Mouse (Mus musculus): ENCODE measurements around the gene Dirc2. TPM values are rescaled to one million over a fixed set of nuclear protein-coding genes. Genes with fewer than 3 reads are reported as not detected.

The Dirc2 gene
- polyA plus RNA-seq, 1 experiment, result 0.97 TPM

DNA sequence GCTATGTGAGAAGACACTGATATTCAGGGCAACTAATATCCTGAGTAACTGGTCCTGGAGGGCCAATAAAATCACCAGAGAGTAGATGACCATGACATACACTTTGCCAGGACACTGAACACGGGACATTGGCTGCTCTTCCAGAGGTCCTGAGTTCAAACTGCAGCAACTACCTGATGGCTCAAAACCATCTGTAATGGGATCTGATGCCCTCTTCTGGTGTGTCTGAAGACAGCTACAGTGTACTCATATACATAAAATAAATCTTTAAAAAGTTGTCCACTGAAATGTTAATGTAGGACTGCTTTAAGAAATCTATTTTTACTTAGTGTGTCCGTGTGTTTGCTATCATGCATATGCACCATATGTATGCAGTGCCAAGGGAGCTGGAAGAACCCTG is 42.6 kb downstream of the Dirc2 start:
- no peak for TF ChIP-seq GATA1 (IDR thresholded peaks at IDR 0.05; ENCODE audit: borderline replicate concordance, low read length)
- TF ChIP-seq FLI1 (IDR thresholded peaks at IDR 0.05; ENCODE audit: low read length), result no peak
- Histone ChIP-seq H3K9me3 (no peaks in the 10 kb centered on the region), H3K4me1 (no peaks in the 10 kb centered on the region)

DNA sequence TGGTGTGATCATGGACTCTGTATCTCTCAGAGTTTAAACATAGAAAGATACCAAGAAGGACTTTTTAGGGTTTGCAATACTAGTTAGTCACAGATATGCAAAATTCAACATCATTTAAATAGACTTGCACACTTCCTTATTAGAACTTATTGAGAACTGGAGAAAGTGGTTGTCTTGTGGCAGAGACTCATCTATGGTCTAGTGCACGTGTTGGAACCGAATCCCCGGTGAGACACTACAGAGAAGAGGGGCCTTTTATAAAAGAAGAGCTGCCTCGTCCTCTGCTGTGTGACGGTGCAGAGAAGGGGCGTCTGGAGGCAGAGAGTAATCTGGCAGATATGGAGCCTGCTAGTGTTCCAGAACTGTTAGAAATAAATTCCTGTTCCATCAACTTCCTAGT is 44.6 kb downstream of the Dirc2 start:
- no peak for TF ChIP-seq FLI1 (IDR thresholded peaks at IDR 0.05; ENCODE audit: low read length)
- no peak for TF ChIP-seq GATA1 (IDR thresholded peaks at IDR 0.05; ENCODE audit: borderline replicate concordance, low read length)
- Histone ChIP-seq H3K36me3 (replicated peaks; ENCODE audit: low read length) (no peaks in the 10 kb centered on the region), H3K4me1 (no peaks in the 10 kb centered on the region), H3K4me3 (replicated peaks) (no peak overlapping the region), H3K9me3 (no peaks in the 10 kb centered on the region), H3K27me3 (replicated peaks) (peaks cover 2% of the 10 kb centered on the region)

More for the DNA sequence above, 42.6 kb downstream of the Dirc2 start:
- Histone ChIP-seq H3K36me3 (replicated peaks; ENCODE audit: low read length) (no peaks in the 10 kb centered on the region), H3K27me3 (replicated peaks) (peaks cover 2% of the 10 kb centered on the region), H3K4me3 (replicated peaks) (no peak overlapping the region)

DNA sequence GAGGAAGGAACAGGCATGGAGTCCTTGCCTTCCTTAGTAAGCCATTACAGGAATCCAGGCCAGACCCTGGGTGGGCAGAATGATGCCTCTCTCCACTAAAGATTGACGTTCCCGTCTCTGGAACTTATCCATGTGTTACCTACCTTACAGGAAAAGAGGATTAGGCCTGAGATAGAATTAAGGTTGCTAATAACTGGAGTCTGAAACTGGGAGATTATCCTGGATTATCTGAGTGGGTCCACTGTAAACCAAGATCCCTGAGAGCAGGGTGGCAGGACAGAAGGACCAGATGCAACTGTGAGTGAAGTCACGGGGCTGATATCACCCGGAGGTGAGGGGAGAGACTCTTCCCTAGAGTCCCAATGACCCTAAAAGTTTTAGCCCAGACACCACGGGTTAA is 51.4 kb downstream of the Dirc2 start:
- TF ChIP-seq FLI1 (IDR thresholded peaks at IDR 0.05; ENCODE audit: low read length) (no peak), GATA1 (IDR thresholded peaks at IDR 0.05; ENCODE audit: borderline replicate concordance, low read length) (no peak)
- Histone ChIP-seq H3K4me3 (replicated peaks) (no peak overlapping the region), H3K27me3 (replicated peaks) (peaks cover 1% of the 10 kb centered on the region), H3K9me3 (peaks cover 6% of the 10 kb centered on the region), H3K4me1 (no peaks in the 10 kb centered on the region), H3K36me3 (replicated peaks; ENCODE audit: low read length) (no peaks in the 10 kb centered on the region)

DNA sequence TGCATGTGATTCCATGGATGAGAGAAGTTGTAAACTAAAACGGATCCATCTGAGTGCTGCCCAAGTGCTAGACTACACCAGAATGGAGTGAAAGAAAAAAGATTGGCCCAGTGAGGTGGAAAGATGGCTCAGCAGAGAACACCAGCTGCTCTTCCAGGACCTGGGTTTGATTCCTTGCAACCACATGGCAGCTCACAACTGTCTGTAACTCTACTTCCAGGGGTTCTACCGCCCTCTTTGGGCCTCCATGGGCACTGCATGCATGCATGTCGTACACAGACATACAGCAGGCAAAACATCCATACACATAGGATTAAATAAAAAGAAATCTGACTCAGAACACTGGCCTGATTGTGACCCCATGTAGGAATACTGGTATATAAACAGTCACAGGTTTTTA is 52.9 kb downstream of the Dirc2 start:
- peaks cover 6% of the 10 kb centered on the region for H3K9me3 ChIP-seq
- peaks cover 1% of the 10 kb centered on the region for H3K27me3 ChIP-seq (replicated peaks)
- TF ChIP-seq GATA1 (IDR thresholded peaks at IDR 0.05; ENCODE audit: borderline replicate concordance, low read length) (no peak), FLI1 (IDR thresholded peaks at IDR 0.05; ENCODE audit: low read length) (no peak)
- H3K4me1 ChIP-seq, result no peaks in the 10 kb centered on the region
- H3K36me3 ChIP-seq (replicated peaks; ENCODE audit: low read length), result no peaks in the 10 kb centered on the region
- H3K4me3 ChIP-seq (replicated peaks), result no peak overlapping the region

DNA sequence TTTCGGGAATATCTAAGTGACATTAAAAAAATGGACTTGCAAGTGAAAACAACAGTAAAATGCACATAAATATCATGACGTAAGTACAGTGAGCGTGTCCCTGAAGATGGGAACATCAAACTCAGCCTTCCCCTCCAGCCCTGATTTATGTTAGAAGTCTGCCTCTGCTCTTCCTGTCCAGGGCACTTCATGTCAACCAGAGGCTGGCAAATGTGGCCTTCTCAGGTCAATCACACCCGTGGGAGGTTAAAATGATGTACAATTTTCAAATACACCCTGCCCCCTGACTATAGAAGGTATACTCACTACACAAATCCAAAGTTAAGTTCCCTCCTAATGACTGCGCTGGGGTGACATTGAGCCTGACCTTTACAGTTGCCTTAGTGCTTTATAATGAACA is 53.4 kb downstream of the Dirc2 start:
- Histone ChIP-seq H3K9me3 (peaks cover 6% of the 10 kb centered on the region), H3K4me1 (no peaks in the 10 kb centered on the region), H3K36me3 (replicated peaks; ENCODE audit: low read length) (no peaks in the 10 kb centered on the region), H3K27me3 (replicated peaks) (peaks cover 1% of the 10 kb centered on the region), H3K4me3 (replicated peaks) (no peak overlapping the region)
- TF ChIP-seq FLI1 (IDR thresholded peaks at IDR 0.05; ENCODE audit: low read length) (no peak), GATA1 (IDR thresholded peaks at IDR 0.05; ENCODE audit: borderline replicate concordance, low read length) (no peak)

DNA sequence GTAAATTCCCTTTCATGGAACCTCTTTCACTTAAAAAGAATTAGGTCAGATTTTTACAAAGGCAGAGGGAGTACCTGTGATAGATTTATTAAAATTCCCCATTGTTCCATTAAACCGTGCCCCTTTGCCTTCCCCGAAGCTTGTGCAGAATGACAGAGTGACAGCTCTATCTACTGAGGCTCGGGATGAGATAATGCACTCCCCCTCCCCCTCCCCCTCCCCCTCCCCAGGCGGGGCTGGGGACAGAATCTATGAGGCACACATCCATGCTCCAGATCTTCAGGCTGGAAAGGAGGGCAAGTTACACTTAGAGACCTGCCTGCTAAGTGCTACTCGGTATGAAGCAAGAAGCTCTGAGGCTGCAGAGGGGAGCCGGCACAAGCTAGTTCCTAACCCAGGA is 53.8 kb downstream of the Dirc2 start:
- H3K4me3 ChIP-seq (replicated peaks), result no peak overlapping the region
- peaks cover 1% of the 10 kb centered on the region for H3K27me3 ChIP-seq (replicated peaks)
- H3K36me3 ChIP-seq (replicated peaks; ENCODE audit: low read length), result no peaks in the 10 kb centered on the region
- no peaks in the 10 kb centered on the region for H3K4me1 ChIP-seq
- H3K9me3 ChIP-seq, result peaks cover 6% of the 10 kb centered on the region
- TF ChIP-seq GATA1 (IDR thresholded peaks at IDR 0.05; ENCODE audit: borderline replicate concordance, low read length) (no peak), FLI1 (IDR thresholded peaks at IDR 0.05; ENCODE audit: low read length) (no peak)

DNA sequence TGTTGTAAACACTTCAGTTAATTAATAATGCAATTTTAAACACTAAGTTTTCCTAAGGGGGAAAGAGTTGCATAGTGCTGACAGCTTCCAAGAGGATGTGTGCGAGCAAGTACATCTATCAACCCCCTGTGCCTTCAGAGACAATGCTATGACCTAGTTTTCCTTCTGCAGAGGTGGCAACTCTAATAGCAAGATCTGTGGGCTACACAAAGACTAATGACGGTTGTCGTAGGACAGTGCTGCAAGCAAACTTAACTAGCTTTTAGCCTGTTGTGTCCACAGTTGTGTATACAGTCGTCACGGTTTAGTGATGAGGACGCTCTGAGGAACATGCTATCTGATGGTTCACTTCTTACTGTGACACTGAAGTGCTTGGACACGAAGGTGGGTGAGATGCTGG is 54.5 kb downstream of the Dirc2 start:
- no peaks in the 10 kb centered on the region for H3K36me3 ChIP-seq (replicated peaks; ENCODE audit: low read length)
- no peaks in the 10 kb centered on the region for H3K4me1 ChIP-seq
- H3K9me3 ChIP-seq, result peaks cover 6% of the 10 kb centered on the region
- peaks cover 1% of the 10 kb centered on the region for H3K27me3 ChIP-seq (replicated peaks)
- TF ChIP-seq FLI1 (IDR thresholded peaks at IDR 0.05; ENCODE audit: low read length) (no peak), GATA1 (IDR thresholded peaks at IDR 0.05; ENCODE audit: borderline replicate concordance, low read length) (no peak)
- no peak overlapping the region for H3K4me3 ChIP-seq (replicated peaks)

DNA sequence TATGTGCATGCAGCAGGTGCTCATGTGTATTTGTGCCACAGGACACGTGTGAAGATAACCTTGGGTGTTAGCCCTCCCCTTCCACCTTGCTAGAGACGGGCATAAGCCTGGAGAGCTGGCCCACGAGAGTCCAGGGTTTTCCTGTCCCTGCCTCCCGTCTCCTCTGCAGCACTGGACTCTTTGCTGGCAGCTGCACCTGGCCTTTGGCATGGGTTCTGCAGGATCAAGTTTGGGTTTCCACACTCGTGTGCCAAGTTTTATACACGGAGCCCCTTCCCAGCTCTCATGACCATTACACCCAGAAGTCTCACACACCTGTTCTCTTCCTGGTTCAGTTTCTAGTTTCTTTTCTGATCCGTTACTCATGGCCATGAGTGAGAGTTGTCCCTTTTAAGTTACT is 55.5 kb downstream of the Dirc2 start:
- no peaks in the 10 kb centered on the region for H3K36me3 ChIP-seq (replicated peaks; ENCODE audit: low read length)
- peaks cover 1% of the 10 kb centered on the region for H3K27me3 ChIP-seq (replicated peaks)
- H3K4me1 ChIP-seq, result no peaks in the 10 kb centered on the region
- peaks cover 6% of the 10 kb centered on the region for H3K9me3 ChIP-seq
- no peak overlapping the region for H3K4me3 ChIP-seq (replicated peaks)
- no peak for TF ChIP-seq GATA1 (IDR thresholded peaks at IDR 0.05; ENCODE audit: borderline replicate concordance, low read length)
- no peak for TF ChIP-seq FLI1 (IDR thresholded peaks at IDR 0.05; ENCODE audit: low read length)

DNA sequence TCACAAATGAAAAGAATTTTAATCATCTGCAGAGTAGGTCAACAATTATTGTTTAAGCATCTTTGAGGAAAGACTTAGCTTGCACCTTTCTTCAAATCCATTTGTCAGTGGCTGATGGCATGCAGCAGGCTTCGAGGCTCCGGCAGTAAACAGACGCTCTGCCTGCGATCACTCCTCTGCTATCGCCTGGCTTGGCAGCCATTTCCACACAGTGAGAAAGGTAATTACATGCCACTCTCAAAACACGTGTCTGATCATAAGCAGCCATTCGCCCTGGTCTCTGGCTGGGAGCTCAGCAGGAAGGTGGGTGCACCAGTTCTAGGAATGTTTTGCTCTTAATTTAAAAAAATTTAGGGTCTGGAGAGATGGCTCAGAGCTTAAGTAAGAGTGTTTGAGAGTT is 58.2 kb downstream of the Dirc2 start:
- TF ChIP-seq GATA1 (IDR thresholded peaks at IDR 0.05; ENCODE audit: borderline replicate concordance, low read length) (no peak), FLI1 (IDR thresholded peaks at IDR 0.05; ENCODE audit: low read length) (no peak)
- Histone ChIP-seq H3K4me1 (no peaks in the 10 kb centered on the region), H3K27me3 (replicated peaks) (peaks cover 1% of the 10 kb centered on the region), H3K4me3 (replicated peaks) (no peak overlapping the region), H3K9me3 (peaks cover 2% of the 10 kb centered on the region; the same call in 1 of the 2 replicates), H3K36me3 (replicated peaks; ENCODE audit: low read length) (no peaks in the 10 kb centered on the region)

DNA sequence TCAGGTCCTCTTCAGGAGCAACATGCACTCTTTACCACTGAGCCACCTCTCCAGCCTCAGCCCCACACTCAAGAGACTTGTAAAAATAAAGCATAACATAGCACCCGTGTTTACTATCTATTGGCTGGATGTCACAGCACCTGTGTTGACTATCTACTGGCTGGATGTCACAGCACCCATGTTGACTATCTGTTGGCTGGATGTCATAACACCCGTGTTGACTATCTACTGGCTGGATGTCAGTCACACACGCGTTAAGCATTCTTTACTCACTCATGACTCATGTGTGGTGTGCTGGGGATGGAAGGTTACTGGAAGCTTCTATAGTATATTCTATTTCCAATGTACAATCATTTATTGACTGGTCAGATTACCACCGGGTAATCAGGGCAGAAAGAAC is 62.2 kb downstream of the Dirc2 start:
- Histone ChIP-seq H3K4me1 (no peaks in the 10 kb centered on the region), H3K27me3 (replicated peaks) (no peaks in the 10 kb centered on the region), H3K36me3 (replicated peaks; ENCODE audit: low read length) (no peaks in the 10 kb centered on the region), H3K4me3 (replicated peaks) (no peak overlapping the region), H3K9me3 (no peaks in the 10 kb centered on the region)
- TF ChIP-seq GATA1 (IDR thresholded peaks at IDR 0.05; ENCODE audit: borderline replicate concordance, low read length) (no peak), FLI1 (IDR thresholded peaks at IDR 0.05; ENCODE audit: low read length) (no peak)

DNA sequence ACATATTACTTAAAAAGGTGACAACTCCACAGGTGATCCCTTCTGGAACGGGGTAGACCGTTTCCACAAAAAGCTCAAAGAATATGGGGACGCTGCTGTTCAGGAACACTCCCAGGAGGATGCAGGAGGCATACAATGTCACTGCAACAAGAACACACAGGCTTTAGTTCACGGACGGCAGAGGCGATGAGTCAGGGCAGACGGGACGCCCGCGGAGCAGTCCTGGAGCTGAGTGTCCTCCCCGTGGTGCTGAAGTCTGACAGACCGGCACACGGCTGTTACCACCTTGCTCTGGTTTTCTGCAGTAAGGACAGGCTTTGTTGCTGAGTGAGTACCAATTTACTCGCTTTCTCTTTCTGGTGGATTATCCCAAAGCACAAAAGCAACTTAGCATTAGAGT is 64.4 kb downstream of the Dirc2 start:
- no peak overlapping the region for H3K4me3 ChIP-seq (replicated peaks)
- no peaks in the 10 kb centered on the region for H3K4me1 ChIP-seq
- H3K36me3 ChIP-seq (replicated peaks; ENCODE audit: low read length), result no peaks in the 10 kb centered on the region
- H3K9me3 ChIP-seq, result no peaks in the 10 kb centered on the region
- TF ChIP-seq GATA1 (IDR thresholded peaks at IDR 0.05; ENCODE audit: borderline replicate concordance, low read length) (no peak), FLI1 (IDR thresholded peaks at IDR 0.05; ENCODE audit: low read length) (no peak)
- peaks cover 5% of the 10 kb centered on the region for H3K27me3 ChIP-seq (replicated peaks)

Measured in megakaryocyte, embryonic 14.5 days (primary cell).